Mouse (Mus musculus) left cerebral cortex, adult 11 months (tissue): ENCODE measurements around the gene Gtdc1.

Experiments
- DNase-seq: peaks from one replicate; pipeline ENCODE4 v3.0.0; 2022; ENCODE audit warnings: low spot score

The Gtdc1 gene

DNA sequence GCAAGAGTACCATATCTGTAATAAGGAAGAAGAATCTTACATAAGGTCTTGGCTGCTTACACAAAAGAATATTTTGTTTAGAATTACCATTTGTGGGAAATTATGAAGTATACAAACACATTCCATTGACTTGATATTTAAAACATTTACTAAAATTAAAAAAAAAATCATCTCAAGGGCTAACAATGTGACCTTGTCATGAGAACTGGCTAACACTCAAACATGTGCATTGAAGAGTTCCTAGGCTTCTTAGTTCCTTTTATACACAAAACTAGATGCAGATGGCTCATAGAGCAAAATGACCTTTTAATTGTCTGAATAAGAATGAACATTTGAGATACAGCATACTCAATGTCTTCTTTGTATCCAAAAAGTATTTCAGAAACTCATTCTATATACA, 344.0 kb downstream of the Gtdc1 start:
- no peak for DNase-seq

DNA sequence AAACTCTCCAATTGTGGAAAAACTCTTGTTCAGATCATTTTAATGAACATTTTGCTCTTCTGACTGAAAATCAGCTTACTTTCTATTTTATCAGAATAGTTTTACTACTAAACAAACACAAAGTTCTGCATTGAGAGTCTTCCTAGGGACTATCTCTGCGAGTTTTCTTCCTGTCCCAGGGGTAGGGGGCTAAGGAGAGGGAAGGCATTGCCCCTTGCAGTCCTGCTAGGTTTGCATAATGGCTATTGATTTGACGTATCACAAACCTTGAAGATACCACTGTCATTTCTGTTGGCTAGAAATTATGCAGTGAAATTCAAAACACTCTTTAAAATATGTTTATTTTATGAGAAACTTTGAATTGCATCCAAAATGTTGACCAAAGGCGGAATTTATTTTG, 355.6 kb downstream of the Gtdc1 start:
- DNase-seq = no peak

DNA sequence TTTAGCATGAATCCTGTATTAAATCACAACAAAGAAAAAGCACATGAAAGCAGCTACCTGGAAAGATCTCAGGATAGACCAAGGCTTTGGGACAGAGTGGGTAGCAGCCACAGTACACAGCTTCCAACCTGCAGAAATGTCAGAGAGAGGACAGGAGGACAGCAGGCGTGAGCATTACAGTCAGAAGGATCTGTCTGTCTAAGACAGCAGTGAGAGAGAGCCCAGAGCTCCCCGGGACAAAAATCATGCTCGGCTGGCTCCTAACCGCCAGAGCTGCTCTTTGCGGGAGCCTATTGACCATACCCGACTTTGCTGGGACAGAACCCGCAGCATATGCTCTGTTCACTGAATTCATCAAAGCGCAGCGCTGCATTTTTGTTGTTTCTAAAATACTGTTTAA, 356.3 kb downstream of the Gtdc1 start:
- DNase-seq = no peak

DNA sequence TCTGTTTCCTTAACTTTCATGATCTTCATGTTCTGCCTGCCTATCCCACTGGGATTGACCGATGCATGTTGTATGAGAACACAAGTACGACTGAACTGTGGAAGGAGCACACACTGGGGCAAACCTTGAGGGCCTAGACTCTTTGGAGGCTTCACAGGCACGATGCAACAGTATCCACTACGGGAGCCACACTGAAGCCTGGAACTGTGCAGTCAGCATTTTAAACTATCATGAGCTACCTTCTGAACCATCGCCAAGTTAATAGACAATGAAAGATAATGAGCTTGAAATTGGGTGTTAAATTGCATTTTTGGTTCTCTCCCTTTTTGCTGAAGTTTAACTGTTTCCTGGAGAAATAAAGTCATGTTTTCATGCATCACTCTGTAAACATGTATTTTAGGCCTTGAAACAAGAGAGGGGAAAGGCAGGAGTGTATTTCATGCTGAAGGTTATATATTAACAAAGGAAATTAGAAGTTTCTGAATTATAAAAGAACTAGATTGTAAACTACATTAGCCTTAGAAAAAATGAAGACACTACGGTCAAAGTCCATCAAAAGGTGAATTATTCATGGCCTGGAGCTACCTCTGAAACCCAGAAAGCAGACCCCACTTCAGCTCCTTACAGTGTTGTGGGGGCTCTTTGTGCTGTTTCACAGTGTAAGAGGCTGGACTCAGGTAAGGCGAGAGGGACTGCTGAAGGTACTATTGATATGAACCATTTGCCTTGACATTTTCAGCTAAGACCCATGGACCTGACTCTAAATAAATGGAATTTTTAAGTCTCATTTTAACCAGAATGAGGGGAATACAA, 358.1 kb downstream of the Gtdc1 start:
- DNase-seq = no peak

DNA sequence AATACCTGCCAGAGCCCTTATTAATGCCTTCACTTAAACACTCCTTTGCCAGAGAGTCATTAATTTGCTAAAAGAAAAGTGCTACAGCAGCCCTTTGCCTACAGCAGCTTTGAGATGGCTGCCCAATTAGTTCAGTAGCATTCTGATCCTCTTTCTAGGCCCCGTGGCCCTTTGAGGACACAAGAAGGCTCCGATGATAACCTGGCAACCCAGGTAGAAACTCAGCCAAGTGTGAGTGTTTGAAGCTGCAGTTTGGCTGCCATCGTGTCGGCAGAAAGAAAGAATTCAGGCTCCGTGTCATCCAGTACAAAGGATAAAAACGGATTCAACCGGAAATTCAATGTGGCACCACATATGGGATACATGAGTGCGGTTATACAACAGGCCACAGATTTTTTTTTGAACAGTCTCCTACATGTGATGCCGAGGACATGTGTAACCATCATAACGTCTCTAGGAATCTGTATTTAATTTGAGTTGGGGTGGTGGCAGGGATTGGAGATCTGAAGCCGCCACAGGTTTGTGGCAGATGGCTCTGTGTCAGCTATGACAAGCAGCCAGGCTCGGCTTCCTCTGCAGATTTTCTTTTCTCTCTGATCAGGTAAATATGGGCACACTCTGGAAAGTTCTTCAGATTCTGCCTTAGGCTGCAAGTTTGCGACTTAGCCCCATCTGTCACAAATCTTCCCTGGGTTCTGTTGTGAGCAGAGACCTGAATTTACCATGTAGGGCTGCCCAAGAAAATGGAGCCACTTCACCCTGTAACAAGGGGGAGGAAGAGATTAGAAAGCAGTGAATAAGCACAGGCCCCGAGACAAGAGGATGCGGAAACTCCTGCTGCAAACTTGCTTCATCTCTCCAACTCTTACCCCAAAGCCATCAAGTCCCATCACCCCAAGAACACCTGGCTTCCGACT, 362.4 kb downstream of the Gtdc1 start:
- DNase-seq = peak; percentile 31

DNA sequence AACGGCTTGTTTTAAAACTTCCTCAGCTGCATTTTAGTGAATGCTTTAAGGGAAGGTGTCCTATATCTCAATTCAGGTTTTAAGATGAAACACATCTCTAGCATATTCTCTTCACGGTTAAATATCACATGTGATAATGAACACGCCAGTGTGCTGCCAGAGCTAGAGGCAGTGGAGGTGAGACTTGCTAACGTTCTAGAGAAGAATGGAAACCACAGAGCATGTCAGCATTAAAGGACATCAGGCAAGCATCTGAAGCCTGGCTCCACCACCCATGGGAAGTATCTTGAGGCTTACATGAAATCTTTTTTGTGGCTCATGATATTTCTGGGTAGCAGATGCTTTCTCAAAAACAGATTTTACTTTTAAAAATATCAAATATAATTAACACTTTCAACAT, 365.7 kb downstream of the Gtdc1 start:
- no peak for DNase-seq

DNA sequence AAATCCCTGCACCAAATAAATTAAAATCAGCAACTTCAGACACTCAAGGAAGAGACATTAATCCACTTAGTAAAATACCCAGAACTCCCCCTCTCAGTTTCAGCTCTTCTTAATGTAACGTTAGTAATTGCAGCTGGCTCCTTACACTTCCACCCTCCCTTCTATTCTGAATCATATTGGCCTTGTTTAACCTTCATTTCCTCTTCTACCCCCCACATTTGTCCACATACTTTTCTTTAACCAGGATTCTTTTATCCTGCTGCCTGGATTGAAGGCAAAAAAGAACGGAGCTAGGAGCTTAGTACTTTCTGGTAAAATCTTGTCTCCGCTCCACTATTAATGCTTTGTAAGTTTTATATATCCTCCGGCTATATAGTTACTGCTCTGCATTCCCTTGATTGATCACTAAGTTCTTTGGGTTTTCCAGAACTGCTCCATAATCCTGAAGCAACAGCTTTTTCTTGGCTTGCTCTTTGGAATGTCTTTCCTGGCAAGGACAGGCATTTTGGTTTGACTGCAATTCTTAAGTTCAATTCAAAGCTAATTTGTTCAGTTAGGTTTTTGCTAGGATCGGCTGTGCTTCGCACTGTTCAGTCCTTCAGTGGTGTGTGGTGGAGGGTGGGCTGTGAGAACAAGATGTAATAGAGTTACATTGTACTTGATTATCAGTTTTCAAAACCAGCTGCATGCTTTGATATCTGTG, 368.1 kb downstream of the Gtdc1 start:
- DNase-seq = no peak

DNA sequence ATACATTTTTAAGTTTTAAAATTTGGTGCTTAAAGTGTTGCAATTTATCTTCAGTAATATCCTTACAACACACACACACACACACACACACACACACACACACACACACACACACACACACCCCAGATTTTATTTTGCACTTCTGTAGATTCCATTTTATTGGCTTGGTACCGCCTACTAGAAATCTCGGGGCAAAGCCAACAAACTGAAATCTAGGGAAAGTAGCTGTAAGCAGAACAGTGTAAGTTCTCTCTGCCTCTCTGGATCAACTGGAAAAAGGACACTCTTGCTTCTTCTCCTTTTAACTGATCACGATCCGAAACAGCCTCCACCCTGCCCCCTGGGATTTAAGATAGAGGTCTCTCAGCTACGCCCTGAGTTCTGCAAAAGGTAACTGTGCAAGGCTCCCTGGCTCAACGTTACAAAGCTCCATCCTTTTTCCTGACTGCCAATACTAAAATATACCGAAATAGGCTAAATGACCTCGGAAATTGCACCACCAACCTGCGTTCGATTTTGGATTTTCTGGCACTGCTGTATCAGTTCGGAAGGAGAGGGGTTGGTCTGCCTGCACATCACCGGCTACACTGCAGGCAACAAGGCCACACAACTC, 369.7 kb downstream of the Gtdc1 start:
- DNase-seq = no peak

DNA sequence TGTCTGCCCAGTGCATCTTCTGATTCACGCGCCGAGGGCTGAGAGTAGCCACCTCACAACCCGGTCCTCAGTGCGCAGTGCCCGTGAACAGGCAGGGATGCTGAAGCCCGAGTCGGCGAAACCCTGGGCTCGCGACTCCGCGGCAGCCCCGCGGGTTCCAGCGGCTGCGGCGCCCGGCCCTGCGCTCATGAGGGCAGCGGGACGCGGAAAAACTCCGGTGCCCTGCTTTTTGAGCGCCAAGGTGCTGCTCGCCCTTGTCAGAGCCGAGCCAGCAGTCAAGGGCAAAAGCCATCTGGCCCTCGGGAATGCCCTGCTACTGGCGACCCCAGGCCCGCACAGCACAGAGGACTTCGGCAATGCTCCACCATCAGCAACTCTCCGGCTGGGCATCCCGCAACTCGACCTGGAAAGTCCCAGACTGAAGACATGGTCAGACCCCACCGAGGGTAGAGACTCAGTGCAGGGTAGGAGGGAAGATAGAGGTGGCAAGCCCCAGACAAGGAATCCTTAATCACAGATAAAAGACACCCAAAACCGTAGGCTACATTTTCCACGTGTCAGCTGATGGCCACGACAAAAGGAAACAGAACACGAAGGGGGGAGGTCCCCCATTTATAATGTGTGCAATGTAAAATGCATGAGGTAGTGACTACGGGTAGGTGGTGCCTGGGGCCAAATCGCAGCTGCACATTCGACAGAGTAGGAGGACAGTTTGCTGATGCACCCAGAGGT, 370.4 kb downstream of the Gtdc1 start:
- DNase-seq = peak; percentile 55

DNA sequence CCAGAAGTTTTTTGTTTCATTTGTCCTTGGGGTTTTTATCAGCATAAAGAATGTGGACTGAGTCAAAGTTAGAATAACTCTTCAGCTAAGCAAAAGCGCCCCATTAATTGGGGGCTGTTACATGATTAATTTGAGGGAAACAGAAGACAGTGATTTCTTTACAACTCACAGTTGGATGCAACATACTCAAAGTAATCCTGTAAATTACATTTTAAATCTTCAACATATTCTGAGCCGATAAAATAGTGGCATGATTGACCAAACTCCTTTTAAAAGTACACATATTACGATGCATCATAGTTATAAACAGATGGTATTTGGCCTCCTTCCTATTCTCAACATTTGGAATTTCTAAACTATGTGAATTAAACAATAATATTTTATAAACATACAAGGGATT, 372.7 kb downstream of the Gtdc1 start:
- DNase-seq = no peak

DNA sequence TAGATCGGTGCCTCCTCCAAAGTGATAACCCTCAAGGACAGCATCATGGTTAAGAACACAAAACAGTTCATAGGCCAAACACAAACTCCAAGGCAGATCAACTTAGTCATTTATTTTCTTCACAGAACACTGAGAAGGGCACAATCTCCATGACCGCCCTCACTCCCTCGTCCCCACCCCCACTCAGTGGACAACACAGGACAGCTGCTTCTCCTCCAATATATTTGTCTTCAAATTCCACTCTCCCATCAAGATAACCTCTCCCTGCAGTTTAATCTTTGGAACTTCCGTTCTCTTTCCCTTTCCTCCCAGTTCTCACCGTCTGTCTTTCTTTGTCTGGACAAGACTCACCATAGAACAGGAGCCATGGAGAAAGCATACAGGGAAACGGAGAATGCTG, 378.1 kb downstream of the Gtdc1 start:
- DNase-seq = no peak

DNA sequence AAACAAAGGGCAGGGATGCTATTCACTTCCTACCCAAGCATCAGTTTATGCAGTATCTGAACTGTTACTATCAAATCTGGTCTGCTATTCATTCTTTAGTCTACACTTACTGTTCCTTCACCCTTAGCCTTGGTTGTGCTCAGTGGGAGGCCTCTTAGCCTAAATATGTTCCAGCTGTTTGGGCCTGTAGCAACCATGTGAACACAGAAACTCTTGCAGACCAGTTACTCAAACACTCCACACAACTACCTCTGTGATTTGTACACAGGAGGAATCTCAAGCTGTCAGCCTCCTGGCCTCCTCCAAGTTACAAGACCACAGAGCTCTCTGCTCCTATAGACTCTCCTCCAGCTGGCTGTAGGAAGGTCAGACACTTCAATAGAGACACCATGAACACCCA, 384.7 kb downstream of the Gtdc1 start:
- DNase-seq = no peak

DNA sequence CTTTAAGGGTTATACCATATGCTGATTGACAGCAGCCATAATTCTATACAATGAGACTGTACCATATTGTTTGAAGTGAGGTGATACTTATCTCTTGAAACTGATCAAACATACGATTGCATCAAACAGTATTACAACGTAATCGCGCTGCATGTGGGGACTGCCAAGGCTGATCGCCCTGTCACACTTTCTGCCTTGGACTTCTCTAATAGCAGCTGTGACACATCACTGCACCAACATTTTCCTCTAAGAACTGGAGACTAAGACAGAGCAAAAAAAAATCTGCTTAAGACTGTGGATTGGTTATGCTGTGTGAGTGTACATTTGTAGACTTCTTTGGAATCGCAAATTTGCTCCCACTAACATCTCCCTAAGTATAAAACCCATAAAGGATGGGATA, 385.7 kb downstream of the Gtdc1 start:
- DNase-seq = no peak

DNA sequence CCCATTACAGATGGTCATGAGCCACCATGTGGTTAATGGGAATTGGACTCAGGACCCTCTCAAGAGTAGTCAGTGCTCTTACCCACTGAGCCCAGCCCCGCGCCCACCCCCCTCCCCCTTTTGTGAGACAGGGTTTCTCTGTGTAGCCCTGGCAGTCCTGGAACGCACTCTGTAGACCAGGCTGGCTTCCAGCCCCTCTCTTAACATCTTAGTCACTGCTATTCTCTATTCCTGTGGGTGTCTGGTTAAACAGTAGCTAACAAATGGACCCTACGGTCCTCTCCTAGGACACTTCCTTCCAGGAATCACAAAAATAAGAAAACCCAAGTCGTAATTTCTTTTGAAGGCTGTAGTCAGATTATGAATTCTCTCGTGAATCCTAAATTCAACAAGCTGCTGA, 386.6 kb downstream of the Gtdc1 start:
- no peak for DNase-seq

DNA sequence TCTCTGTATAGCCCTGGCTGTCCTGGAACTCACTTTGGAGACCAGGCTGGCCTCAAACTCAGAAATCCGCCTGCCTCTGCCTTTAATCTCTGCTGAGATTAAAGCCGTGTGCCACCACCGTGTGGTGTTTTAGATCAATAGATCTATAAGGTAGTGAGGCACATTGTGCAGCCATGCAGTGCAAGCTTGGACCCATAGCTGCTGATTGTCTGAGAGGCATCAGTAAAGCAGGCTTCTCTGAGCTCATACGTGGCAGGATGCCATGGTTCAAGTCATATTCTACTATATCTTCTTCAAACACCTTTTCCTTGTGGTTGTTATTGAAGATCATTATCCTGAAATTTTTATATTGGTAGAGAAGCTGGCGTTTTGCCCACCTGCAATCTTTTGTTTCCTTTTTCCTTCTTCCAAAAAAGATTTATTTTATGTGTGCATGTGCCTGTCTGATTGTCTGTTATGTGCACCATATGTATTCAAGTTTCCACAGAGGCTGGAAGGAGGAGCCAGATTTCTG, 388.3 kb downstream of the Gtdc1 start:
- DNase-seq = no peak

DNA sequence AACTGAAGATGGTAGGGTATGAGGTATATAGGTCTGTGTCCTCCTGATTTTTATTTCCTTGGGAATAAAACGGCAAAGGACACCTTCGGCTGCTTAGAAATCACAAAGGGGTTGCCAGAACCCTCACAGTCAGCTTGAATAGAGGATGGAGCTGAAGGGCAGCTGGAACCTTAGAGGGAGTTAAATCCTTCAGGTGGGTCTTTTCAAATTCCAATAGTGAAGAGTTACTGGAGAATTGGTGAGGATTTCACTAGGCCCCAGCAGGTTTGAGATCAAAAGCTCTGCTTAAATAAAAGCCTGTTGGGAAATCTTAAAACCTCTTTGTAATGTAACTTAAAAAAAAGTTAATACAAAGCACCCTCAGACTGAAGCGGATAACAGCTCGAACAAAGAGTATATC, 389.3 kb downstream of the Gtdc1 start:
- no peak for DNase-seq

DNA sequence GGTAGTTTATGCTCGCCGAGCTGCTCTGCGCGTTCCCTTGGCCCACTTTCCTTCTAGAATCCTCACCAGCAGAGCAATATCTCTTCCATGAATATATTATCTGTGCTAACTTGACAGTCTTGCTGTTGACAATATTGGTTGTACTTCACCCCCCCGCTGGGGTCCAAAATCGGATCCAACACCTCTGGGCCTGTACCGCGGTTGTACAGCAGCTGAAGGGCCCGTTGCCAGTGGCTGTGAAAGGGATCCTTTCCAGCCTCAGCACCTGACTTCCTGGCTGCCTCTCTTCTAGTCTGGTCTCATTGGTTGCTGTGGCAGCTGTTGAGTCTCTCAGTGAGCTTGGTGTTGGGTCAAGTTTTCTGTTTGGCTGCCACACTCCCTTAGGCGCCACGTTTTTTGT, 391.7 kb downstream of the Gtdc1 start:
- DNase-seq = no peak

DNA sequence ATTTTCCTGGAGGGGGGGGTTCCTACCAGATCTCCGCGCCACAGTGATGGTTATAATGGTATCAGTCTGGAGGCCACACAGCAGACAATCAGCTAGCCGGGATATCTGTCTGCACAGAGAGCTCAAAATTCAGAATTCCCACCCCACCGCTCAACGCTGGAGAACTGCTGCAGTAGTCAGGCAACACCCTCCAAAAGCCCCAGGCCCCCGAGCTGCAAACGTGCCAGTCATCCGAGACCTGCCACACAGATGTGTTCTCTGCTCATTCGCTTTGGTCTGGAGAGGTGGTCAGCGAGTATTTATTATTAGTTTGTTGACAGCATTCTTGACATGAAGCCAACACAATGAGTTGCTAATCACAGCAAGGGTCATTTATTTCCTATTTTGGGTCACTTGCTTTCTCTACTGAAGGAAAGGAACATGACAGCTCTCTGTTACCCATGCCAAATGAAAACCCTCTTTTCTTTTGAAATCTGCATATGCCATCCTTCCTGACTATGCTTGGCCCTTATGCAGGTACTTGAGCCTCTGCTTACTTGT, 392.3 kb downstream of the Gtdc1 start:
- no peak for DNase-seq

DNA sequence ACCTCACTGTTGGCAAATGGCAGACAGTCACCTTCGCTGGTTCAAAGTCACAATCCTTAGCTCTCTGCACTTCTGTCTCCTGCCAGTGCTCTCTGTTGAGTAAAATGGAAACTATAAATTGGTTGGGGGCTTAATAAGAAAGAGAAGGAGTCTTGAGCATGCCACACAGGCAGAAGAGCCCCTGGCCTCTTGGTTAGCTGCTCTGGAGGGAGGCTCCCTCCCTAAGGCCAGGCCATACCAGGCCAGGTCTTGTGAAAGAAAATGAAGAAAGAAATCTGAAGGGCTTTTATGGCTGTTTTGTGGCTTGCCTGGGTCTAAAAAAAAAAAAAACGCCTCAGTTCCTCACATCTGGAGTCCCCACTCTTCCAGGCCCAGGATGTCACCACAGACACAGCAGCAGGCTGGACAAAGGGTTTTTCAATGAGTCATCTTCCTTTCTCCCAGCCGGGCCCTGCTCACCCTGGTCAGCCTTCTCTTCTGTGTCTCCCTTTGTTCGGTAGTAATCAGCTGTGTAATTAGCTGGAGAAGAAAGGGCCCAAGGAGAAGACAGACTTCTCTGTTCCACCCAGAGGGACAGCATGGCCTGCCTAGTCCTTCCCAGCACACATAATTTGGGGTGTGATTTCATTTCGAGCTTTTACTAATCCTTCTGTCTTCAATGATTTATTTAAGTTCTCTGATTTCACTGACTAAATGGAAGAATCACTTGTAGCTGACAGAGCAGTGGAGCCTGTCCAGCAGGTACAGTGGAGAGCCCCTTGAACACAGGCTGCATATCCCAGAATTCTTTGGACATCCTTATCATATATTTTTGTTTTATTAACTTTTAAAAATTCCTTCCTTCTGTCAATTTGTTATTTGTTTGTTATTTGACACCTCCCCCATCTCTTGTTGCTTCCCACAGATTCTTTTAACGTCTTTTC, 401.1 kb downstream of the Gtdc1 start:
- DNase-seq = peak; percentile 34
